Mouse (Mus musculus): ENCODE results near the gene Grm4. TPM values are rescaled to one million over a fixed set of nuclear protein-coding genes. Genes with fewer than 3 reads are reported as not detected.

The Grm4 gene
- polyA plus RNA-seq, 1 experiment from 2014 or later, result 5.8 TPM

GRCm38 (mm10) chr17:27464327-27464962 lies 56.8 kb downstream of the Grm4 start:
- no peak overlapping the region for H3K9ac ChIP-seq (replicated peaks)
- H3K27ac ChIP-seq, result peak overlapping the region; percentile 69
- no peaks in the 10 kb centered on the region for H3K27me3 ChIP-seq
- peaks cover 29% of the 10 kb centered on the region for H3K4me1 ChIP-seq (replicated peaks)
- H3K36me3 ChIP-seq, result no peaks in the 10 kb centered on the region
- peak; percentile 57 for ATAC-seq
- no peak overlapping the region for H3K4me3 ChIP-seq (replicated peaks)
- no peaks in the 10 kb centered on the region for H3K9me3 ChIP-seq
- no peak overlapping the region for H3K4me2 ChIP-seq (replicated peaks)
- 54% methylated on average over 8 of the region's 8 CpGs for WGBS

GRCm38 (mm10) chr17:27459979-27460378 lies 61.2 kb downstream of the Grm4 start:
- Histone ChIP-seq H3K9ac (replicated peaks) (no peak overlapping the region), H3K27ac (no peak overlapping the region), H3K27me3 (no peaks in the 10 kb centered on the region), H3K36me3 (no peaks in the 10 kb centered on the region), H3K4me1 (replicated peaks) (peaks cover 11% of the 10 kb centered on the region), H3K4me2 (replicated peaks) (no peak overlapping the region), H3K4me3 (replicated peaks) (no peak overlapping the region), H3K9me3 (no peaks in the 10 kb centered on the region)
- ATAC-seq, result no peak
- WGBS, result 75% methylated on average over 10 of the region's 10 CpGs

- ATAC-seq, result no peak
- WGBS, result 73% methylated on average over 3 of the region's 3 CpGs
- H3K36me3 ChIP-seq, result no peaks in the 10 kb centered on the region
- H3K4me1 ChIP-seq (replicated peaks), result peaks cover 4% of the 10 kb centered on the region
- no peaks in the 10 kb centered on the region for H3K27me3 ChIP-seq
- no peak overlapping the region for H3K4me2 ChIP-seq (replicated peaks)
- H3K9me3 ChIP-seq, result no peaks in the 10 kb centered on the region
- H3K9ac ChIP-seq (replicated peaks), result 0 out of 2 replicates have a peak overlapping the region, but pooled peaks have one; percentile 19
- H3K4me3 ChIP-seq (replicated peaks), result no peak overlapping the region
- no peak overlapping the region for H3K27ac ChIP-seq
Measured at GRCm38 (mm10) chr17:27459241-27459640, 62.0 kb downstream of the Grm4 start.

GRCm38 (mm10) chr17:27457863-27458494 lies 63.2 kb downstream of the Grm4 start:
- H3K4me1 ChIP-seq (replicated peaks), result no peaks in the 10 kb centered on the region
- H3K27ac ChIP-seq, result no peak overlapping the region
- H3K9ac ChIP-seq (replicated peaks), result no peak overlapping the region
- no peaks in the 10 kb centered on the region for H3K9me3 ChIP-seq
- H3K36me3 ChIP-seq, result no peaks in the 10 kb centered on the region
- H3K27me3 ChIP-seq, result no peaks in the 10 kb centered on the region
- WGBS, result 83% methylated on average over 3 of the region's 3 CpGs
- no peak overlapping the region for H3K4me2 ChIP-seq (replicated peaks)
- H3K4me3 ChIP-seq (replicated peaks), result no peak overlapping the region
- no peak for ATAC-seq

- Histone ChIP-seq H3K4me1 (replicated peaks) (no peaks in the 10 kb centered on the region), H3K9ac (replicated peaks) (no peak overlapping the region), H3K27me3 (no peaks in the 10 kb centered on the region), H3K4me3 (replicated peaks) (no peak overlapping the region), H3K36me3 (no peaks in the 10 kb centered on the region), H3K9me3 (no peaks in the 10 kb centered on the region), H3K4me2 (replicated peaks) (no peak overlapping the region), H3K27ac (no peak overlapping the region)
- WGBS, result 93% methylated on average over 9 of the region's 9 CpGs
- no peak for ATAC-seq
Measured at GRCm38 (mm10) chr17:27457038-27457577, 64.1 kb downstream of the Grm4 start.

GRCm38 (mm10) chr17:27456364-27456763 lies 64.8 kb downstream of the Grm4 start:
- H3K9ac ChIP-seq (replicated peaks), result no peak overlapping the region
- no peak for ATAC-seq
- no peak overlapping the region for H3K4me2 ChIP-seq (replicated peaks)
- no peak overlapping the region for H3K27ac ChIP-seq
- H3K9me3 ChIP-seq, result no peaks in the 10 kb centered on the region
- no peak overlapping the region for H3K4me3 ChIP-seq (replicated peaks)
- 60% methylated on average over 11 of the region's 11 CpGs for WGBS
- no peaks in the 10 kb centered on the region for H3K4me1 ChIP-seq (replicated peaks)
- no peaks in the 10 kb centered on the region for H3K36me3 ChIP-seq
- no peaks in the 10 kb centered on the region for H3K27me3 ChIP-seq

- no peaks in the 10 kb centered on the region for H3K27me3 ChIP-seq
- H3K4me1 ChIP-seq (replicated peaks), result no peaks in the 10 kb centered on the region
- H3K4me2 ChIP-seq (replicated peaks), result no peak overlapping the region
- no peaks in the 10 kb centered on the region for H3K36me3 ChIP-seq
- no peak overlapping the region for H3K9ac ChIP-seq (replicated peaks)
- no peak for ATAC-seq
- no peak overlapping the region for H3K4me3 ChIP-seq (replicated peaks)
- no peak overlapping the region for H3K27ac ChIP-seq
- 79% methylated on average over 9 of the region's 9 CpGs for WGBS
- H3K9me3 ChIP-seq, result no peaks in the 10 kb centered on the region
Measured at GRCm38 (mm10) chr17:27455012-27455784, 66.0 kb downstream of the Grm4 start.

- no peak overlapping the region for H3K9ac ChIP-seq (replicated peaks)
- H3K36me3 ChIP-seq, result no peaks in the 10 kb centered on the region
- H3K4me1 ChIP-seq (replicated peaks), result no peaks in the 10 kb centered on the region
- WGBS, result 86% methylated on average over 11 of the region's 11 CpGs
- H3K4me3 ChIP-seq (replicated peaks), result no peak overlapping the region
- H3K27me3 ChIP-seq, result no peaks in the 10 kb centered on the region
- no peaks in the 10 kb centered on the region for H3K9me3 ChIP-seq
- no peak for ATAC-seq
- no peak overlapping the region for H3K4me2 ChIP-seq (replicated peaks)
- no peak overlapping the region for H3K27ac ChIP-seq
Measured at GRCm38 (mm10) chr17:27454396-27454795, 66.8 kb downstream of the Grm4 start.

- Histone ChIP-seq H3K4me3 (replicated peaks) (no peak overlapping the region), H3K36me3 (no peaks in the 10 kb centered on the region), H3K9me3 (no peaks in the 10 kb centered on the region), H3K4me1 (replicated peaks) (0 out of 2 replicates have a peak, but pooled peaks cover 3% of the 10 kb centered on the region), H3K27ac (no peak overlapping the region), H3K4me2 (replicated peaks) (no peak overlapping the region), H3K9ac (replicated peaks) (no peak overlapping the region), H3K27me3 (no peaks in the 10 kb centered on the region)
- 85% methylated on average over 8 of the region's 8 CpGs for WGBS
- no peak for ATAC-seq
Measured at GRCm38 (mm10) chr17:27453045-27453444, 68.2 kb downstream of the Grm4 start.

GRCm38 (mm10) chr17:27451787-27452186 lies 69.4 kb downstream of the Grm4 start:
- Histone ChIP-seq H3K4me1 (replicated peaks) (0 out of 2 replicates have a peak, but pooled peaks cover 6% of the 10 kb centered on the region), H3K4me2 (replicated peaks) (no peak overlapping the region), H3K27me3 (no peaks in the 10 kb centered on the region), H3K4me3 (replicated peaks) (no peak overlapping the region), H3K27ac (no peak overlapping the region), H3K36me3 (no peaks in the 10 kb centered on the region), H3K9me3 (no peaks in the 10 kb centered on the region), H3K9ac (replicated peaks) (no peak overlapping the region)
- 24% methylated on average over 9 of the region's 9 CpGs for WGBS
- no peak for ATAC-seq

GRCm38 (mm10) chr17:27451216-27451615 lies 70.0 kb downstream of the Grm4 start:
- no peak overlapping the region for H3K4me2 ChIP-seq (replicated peaks)
- H3K9ac ChIP-seq (replicated peaks), result no peak overlapping the region
- no peaks in the 10 kb centered on the region for H3K9me3 ChIP-seq
- WGBS, result 86% methylated on average over 14 of the region's 14 CpGs
- no peak overlapping the region for H3K4me3 ChIP-seq (replicated peaks)
- H3K27ac ChIP-seq, result no peak overlapping the region
- no peaks in the 10 kb centered on the region for H3K36me3 ChIP-seq
- ATAC-seq, result no peak
- H3K27me3 ChIP-seq, result no peaks in the 10 kb centered on the region
- 0 out of 2 replicates have a peak, but pooled peaks cover 6% of the 10 kb centered on the region for H3K4me1 ChIP-seq (replicated peaks)

- Histone ChIP-seq H3K36me3 (no peaks in the 10 kb centered on the region), H3K27me3 (no peaks in the 10 kb centered on the region), H3K27ac (no peak overlapping the region), H3K9me3 (no peaks in the 10 kb centered on the region), H3K4me1 (replicated peaks) (peaks cover 12% of the 10 kb centered on the region), H3K9ac (replicated peaks) (no peak overlapping the region), H3K4me2 (replicated peaks) (no peak overlapping the region), H3K4me3 (replicated peaks) (no peak overlapping the region)
- WGBS, result 91% methylated on average over 14 of the region's 14 CpGs
- no peak for ATAC-seq
Measured at GRCm38 (mm10) chr17:27449757-27450330, 71.4 kb downstream of the Grm4 start.

Data from midbrain, embryonic 13.5 days (tissue).